Mouse (Mus musculus) hindbrain, embryonic 15.5 days (tissue): ENCODE measurements at regions not wholly inside any gene's neighbourhood (a gene's known extent, or its start where the extent isn't known, plus 50 kb on each side); places are given as distances from the start of the nearest gene placed in this dataset.

Experiments
- ATAC-seq: fragments of 200-750 bp; cut with Nextera tagmentation; 2 replicates; pipeline ENCODE4 v1.8.0; 2017; ENCODE audit warnings: low read depth, moderate number of reproducible peaks, moderate TSS enrichment; ENCODE audit not compliant: low FRiP score
- H3K27ac ChIP-seq: fragments of 300-500 bp; sonication (generic); replicated peaks from 2 replicates; pipeline ENCODE4 v1.5.1; 2015; ENCODE audit warnings: mild to moderate bottlenecking, inconsistent platforms
- H3K27me3 ChIP-seq: fragments of 300-500 bp; sonication (generic); 2 replicates; pipeline ENCODE4 v1.6.1; 2015; ENCODE audit warnings: control low read depth, inconsistent platforms
- H3K36me3 ChIP-seq: fragments of 300-500 bp; sonication (generic); 2 replicates; pipeline ENCODE4 v1.6.1; 2015; ENCODE audit warnings: control low read depth, inconsistent platforms
- H3K4me1 ChIP-seq: fragments of 300-500 bp; sonication (generic); replicated peaks from 2 replicates; pipeline ENCODE4 v1.6.1; 2015; ENCODE audit warnings: control low read depth, inconsistent platforms
- H3K4me2 ChIP-seq: fragments of 300-500 bp; sonication (generic); 2 replicates; pipeline ENCODE4 v1.6.1; 2015; ENCODE audit warnings: moderate library complexity, mild to moderate bottlenecking, inconsistent platforms
- H3K4me3 ChIP-seq: fragments of 300-500 bp; sonication (generic); 2 replicates; pipeline ENCODE4 v1.5.1; 2015; ENCODE audit warnings: mild to moderate bottlenecking, inconsistent platforms
- H3K9ac ChIP-seq: fragments of 300-500 bp; sonication (generic); 2 replicates; pipeline ENCODE4 v1.6.1; 2015; ENCODE audit warnings: inconsistent platforms
- H3K9me3 ChIP-seq: fragments of 300-500 bp; sonication (generic); 2 replicates; pipeline ENCODE4 v1.6.1; 2016; ENCODE audit warnings: control low read depth, inconsistent platforms
- WGBS: fragments of 180-500 bp; shearing (Covaris S2); methylation state at CpG from one replicate; pipeline ENCODE4 v1.1.7; 2015; 5-methylcytosine and 5-hydroxymethylcytosine counted together

GRCm38 (mm10) chr5:113408588-113408987 is 51.5 kb downstream of the Aym1 start:
- Histone ChIP-seq H3K27me3 (no peaks in the 10 kb centered on the region), H3K27ac (peak overlapping the region; percentile 49), H3K4me1 (peaks cover 17% of the 10 kb centered on the region), H3K4me2 (no peak overlapping the region), H3K9ac (no peak overlapping the region), H3K4me3 (no peak overlapping the region), H3K36me3 (no peaks in the 10 kb centered on the region), H3K9me3 (no peaks in the 10 kb centered on the region)
- no peak for ATAC-seq
- WGBS, result 41% methylated on average over 3 of the region's 3 CpGs

GRCm38 (mm10) chr5:113410963-113411362 is 53.9 kb downstream of the Aym1 start:
- peaks cover 25% of the 10 kb centered on the region for H3K4me1 ChIP-seq
- 47% methylated on average over 13 of the region's 13 CpGs for WGBS
- H3K27me3 ChIP-seq, result no peaks in the 10 kb centered on the region
- ATAC-seq, result no peak
- no peak overlapping the region for H3K4me3 ChIP-seq
- no peak overlapping the region for H3K9ac ChIP-seq
- no peaks in the 10 kb centered on the region for H3K36me3 ChIP-seq
- H3K9me3 ChIP-seq, result no peaks in the 10 kb centered on the region
- H3K27ac ChIP-seq, result peak overlapping the region; percentile 63
- H3K4me2 ChIP-seq, result no peak overlapping the region

- H3K27ac ChIP-seq, result no peak overlapping the region
- H3K4me3 ChIP-seq, result no peak overlapping the region
- H3K9me3 ChIP-seq, result no peaks in the 10 kb centered on the region
- H3K36me3 ChIP-seq, result no peaks in the 10 kb centered on the region
- H3K4me1 ChIP-seq, result peaks cover 30% of the 10 kb centered on the region
- WGBS, result 55% methylated on average over 2 of the region's 2 CpGs
- ATAC-seq, result peak; percentile 43; the same call in 1 of the 2 replicates
- H3K27me3 ChIP-seq, result no peaks in the 10 kb centered on the region
- no peak overlapping the region for H3K9ac ChIP-seq
- H3K4me2 ChIP-seq, result no peak overlapping the region
Observed at GRCm38 (mm10) chr5:113414639-113415038, 57.5 kb downstream of the Aym1 start.

- peak; percentile 32; the same call in 1 of the 2 replicates for ATAC-seq
- Histone ChIP-seq H3K4me3 (no peak overlapping the region), H3K9me3 (no peaks in the 10 kb centered on the region), H3K4me1 (peaks cover 45% of the 10 kb centered on the region), H3K36me3 (no peaks in the 10 kb centered on the region), H3K4me2 (no peak overlapping the region), H3K27me3 (no peaks in the 10 kb centered on the region), H3K9ac (no peak overlapping the region), H3K27ac (peak overlapping the region; percentile 70)
- WGBS, result 58% methylated on average over 22 of the region's 22 CpGs
Observed at GRCm38 (mm10) chr5:113418335-113419013, 61.4 kb downstream of the Aym1 start.

- Histone ChIP-seq H3K9ac (no peak overlapping the region), H3K9me3 (no peaks in the 10 kb centered on the region), H3K27ac (no peak overlapping the region), H3K27me3 (0 out of 2 replicates have a peak, but pooled peaks cover 2% of the 10 kb centered on the region), H3K4me3 (no peak overlapping the region), H3K4me1 (peaks cover 37% of the 10 kb centered on the region), H3K36me3 (no peaks in the 10 kb centered on the region), H3K4me2 (no peak overlapping the region)
- WGBS, result 19% methylated on average over 5 of the region's 5 CpGs
- peak; percentile 47 for ATAC-seq
Observed at GRCm38 (mm10) chr5:113420619-113421018, 63.5 kb downstream of the Aym1 start.

- peaks cover 37% of the 10 kb centered on the region for H3K4me1 ChIP-seq
- no peak overlapping the region for H3K27ac ChIP-seq
- 58% methylated on average over 13 of the region's 13 CpGs for WGBS
- no peak overlapping the region for H3K9ac ChIP-seq
- no peak for ATAC-seq
- 0 out of 2 replicates have a peak, but pooled peaks cover 2% of the 10 kb centered on the region for H3K27me3 ChIP-seq
- no peaks in the 10 kb centered on the region for H3K9me3 ChIP-seq
- H3K4me2 ChIP-seq, result no peak overlapping the region
- no peaks in the 10 kb centered on the region for H3K36me3 ChIP-seq
- no peak overlapping the region for H3K4me3 ChIP-seq
Observed at GRCm38 (mm10) chr5:113421993-113422725, 65.1 kb downstream of the Aym1 start.

- Histone ChIP-seq H3K4me3 (no peak overlapping the region), H3K27ac (no peak overlapping the region), H3K27me3 (0 out of 2 replicates have a peak, but pooled peaks cover 2% of the 10 kb centered on the region), H3K4me1 (peaks cover 37% of the 10 kb centered on the region), H3K4me2 (no peak overlapping the region), H3K36me3 (no peaks in the 10 kb centered on the region), H3K9ac (no peak overlapping the region), H3K9me3 (no peaks in the 10 kb centered on the region)
- WGBS, result 86% methylated on average over 3 of the region's 3 CpGs
- ATAC-seq, result no peak
Observed at GRCm38 (mm10) chr5:113422726-113423110, 65.6 kb downstream of the Aym1 start.

- peak overlapping the region; percentile 46; the same call in 1 of the 2 replicates for H3K27ac ChIP-seq
- no peak overlapping the region for H3K4me2 ChIP-seq
- no peak for ATAC-seq
- no peaks in the 10 kb centered on the region for H3K9me3 ChIP-seq
- no peaks in the 10 kb centered on the region for H3K36me3 ChIP-seq
- no peak overlapping the region for H3K9ac ChIP-seq
- no peak overlapping the region for H3K4me3 ChIP-seq
- 44% methylated on average over 7 of the region's 7 CpGs for WGBS
- H3K4me1 ChIP-seq, result no peaks in the 10 kb centered on the region
- H3K27me3 ChIP-seq, result 0 out of 2 replicates have a peak, but pooled peaks cover 2% of the 10 kb centered on the region
Observed at GRCm38 (mm10) chr5:113427779-113428178, 62.4 kb upstream of the Wscd2 start.

- Histone ChIP-seq H3K9me3 (no peaks in the 10 kb centered on the region), H3K36me3 (no peaks in the 10 kb centered on the region), H3K9ac (no peak overlapping the region), H3K4me1 (no peaks in the 10 kb centered on the region), H3K4me2 (no peak overlapping the region), H3K27me3 (no peaks in the 10 kb centered on the region), H3K4me3 (no peak overlapping the region), H3K27ac (no peak overlapping the region)
- WGBS, result 63% methylated on average over 5 of the region's 5 CpGs
- ATAC-seq, result no peak
Observed at GRCm38 (mm10) chr5:113431334-113431733, 58.8 kb upstream of the Wscd2 start.

- no peak overlapping the region for H3K27ac ChIP-seq
- H3K9me3 ChIP-seq, result no peaks in the 10 kb centered on the region
- WGBS, result 68% methylated on average over 3 of the region's 3 CpGs
- no peak for ATAC-seq
- no peaks in the 10 kb centered on the region for H3K36me3 ChIP-seq
- H3K4me2 ChIP-seq, result no peak overlapping the region
- H3K9ac ChIP-seq, result no peak overlapping the region
- H3K4me3 ChIP-seq, result no peak overlapping the region
- H3K27me3 ChIP-seq, result no peaks in the 10 kb centered on the region
- H3K4me1 ChIP-seq, result peaks cover 4% of the 10 kb centered on the region; the same call in 1 of the 2 replicates
Observed at GRCm38 (mm10) chr5:113436987-113437386, 53.1 kb upstream of the Wscd2 start.
